Mouse (Mus musculus) G1E (cell line): ENCODE measurements around the gene Cdk6. TPM values are rescaled to one million over a fixed set of nuclear protein-coding genes. Genes with fewer than 3 reads are reported as not detected.

ENCODE experiments used
- ATAC-seq: 2 replicates; pipeline ENCODE4 v1.8.0; 2016; ENCODE audit warnings: mild to moderate bottlenecking; ENCODE audit not compliant: insufficient number of reproducible peaks, poor library complexity, low FRiP score, severe bottlenecking; ENCODE audit errors: extremely low read depth
- DNase-seq: peaks from one replicate; pipeline ENCODE4 v3.0.0; 2012; ENCODE audit warnings: low spot score
- H3K27me3 ChIP-seq: 2 replicates; pipeline ENCODE4 v1.6.1; 2012; ENCODE audit warnings: mild to moderate bottlenecking, low read length, inconsistent platforms; ENCODE audit not compliant: insufficient read depth
- H3K36me3 ChIP-seq: replicated peaks from 2 replicates; pipeline ENCODE3; 2012; ENCODE audit warnings: mild to moderate bottlenecking, inconsistent platforms
- H3K4me1 ChIP-seq: 2 replicates; pipeline ENCODE4 v1.6.1; 2012; ENCODE audit warnings: low read depth, low read length, inconsistent platforms, mixed read lengths; ENCODE audit not compliant: insufficient read depth
- H3K4me3 ChIP-seq: 2 replicates; pipeline ENCODE4 v1.5.1; 2012; ENCODE audit warnings: low read depth, mild to moderate bottlenecking, inconsistent platforms, low read length, moderate library complexity, mixed read lengths
- H3K9me3 ChIP-seq: replicated peaks from 2 replicates; pipeline ENCODE4 v1.6.1; 2012; ENCODE audit warnings: inconsistent platforms
- CTCF ChIP-seq: IDR thresholded peaks from 2 replicates; pipeline ENCODE4 v1.5.1; 2012; ENCODE audit warnings: low read depth, low read length, inconsistent platforms, mixed read lengths
- GATA1 ChIP-seq: IDR thresholded peaks from 2 replicates; pipeline ENCODE4 v1.6.1; 2012; ENCODE audit warnings: borderline replicate concordance, low read length, inconsistent platforms, mixed read lengths
- GATA2 ChIP-seq: IDR thresholded peaks from 2 replicates; pipeline ENCODE4 v1.6.1; 2012; ENCODE audit warnings: low read depth, low read length, inconsistent platforms, borderline replicate concordance
- POLR2AphosphoS5 ChIP-seq: IDR thresholded peaks from 2 replicates; pipeline ENCODE4 v1.6.1; 2012; ENCODE audit warnings: low read depth, low read length, inconsistent platforms; ENCODE audit not compliant: insufficient replicate concordance
- TAL1 ChIP-seq: conservative IDR thresholded peaks from 2 replicates; pipeline ENCODE4 v1.6.1; 2012; ENCODE audit warnings: low read depth, low read length, inconsistent platforms, mixed read lengths
- polyA plus RNA-seq: library from polyadenylated mRNA; stranded (reverse); fragments of >175 nt; gene quantifications from 2 replicates; pipeline ENCODE4 v1.2.3, GENCODE M21; 2012
- total RNA-seq, 2 experiments: library from RNA; stranded (forward) in 1 of 2; stranded (reverse) in 1 of 2; fragments of 200-1000 nt in 1 of 2; fragments of >200 nt in 1 of 2; fragmentation: Nextera tagmentation in 1 of 2; gene quantifications; 2 replicates each; pipeline ENCODE4 v1.2.3; 2014 to 2017

Gene Cdk6
- total and polyA plus RNA-seq, 3 experiments = 75.2 to 142 (median 114) TPM

DNA sequence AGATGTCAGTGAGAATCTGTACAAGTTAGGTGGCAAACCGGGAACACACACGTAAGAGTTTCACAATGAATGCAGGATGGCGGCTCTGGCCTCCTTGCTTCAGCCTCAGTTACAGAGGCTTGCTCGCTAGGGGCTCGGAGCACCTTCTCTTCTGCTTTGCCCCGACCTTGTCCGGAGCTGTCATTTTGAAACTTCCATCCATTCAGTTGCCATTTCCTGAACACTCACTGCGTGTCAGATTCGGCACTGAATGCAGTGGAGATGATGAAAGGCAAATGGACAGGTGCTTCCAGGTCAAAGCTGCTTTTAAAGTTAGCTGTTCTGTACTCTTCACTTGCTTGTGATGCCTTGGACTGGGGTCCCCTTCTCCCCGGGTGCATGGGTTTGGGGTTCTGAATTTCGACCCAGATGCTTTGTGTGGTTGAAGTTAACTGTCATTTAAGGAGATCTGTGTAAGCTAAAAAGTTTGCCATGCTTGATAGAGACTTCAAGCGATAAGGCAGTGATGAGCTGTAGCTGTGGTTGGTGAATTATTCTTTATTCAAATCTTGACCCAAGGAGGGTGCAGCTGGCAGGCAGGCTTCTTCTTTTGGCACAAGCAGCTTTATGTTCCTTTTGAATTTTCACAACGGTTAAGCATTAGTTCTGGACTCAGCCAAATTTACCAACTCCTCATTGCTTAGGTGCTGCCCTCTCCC is 41.2 kb downstream of the Cdk6 start:
- no peaks in the 10 kb centered on the region for H3K27me3 ChIP-seq
- TF ChIP-seq CTCF (no peak), POLR2AphosphoS5 (no peak), GATA1 (no peak), TAL1 (no peak), GATA2 (no peak)
- DNase-seq (no peak), ATAC-seq (no peak)
- H3K36me3 ChIP-seq = peaks cover 73% of the 10 kb centered on the region
- H3K4me3 ChIP-seq = no peak overlapping the region
- peaks cover 68% of the 10 kb centered on the region for H3K4me1 ChIP-seq
- no peaks in the 10 kb centered on the region for H3K9me3 ChIP-seq

DNA sequence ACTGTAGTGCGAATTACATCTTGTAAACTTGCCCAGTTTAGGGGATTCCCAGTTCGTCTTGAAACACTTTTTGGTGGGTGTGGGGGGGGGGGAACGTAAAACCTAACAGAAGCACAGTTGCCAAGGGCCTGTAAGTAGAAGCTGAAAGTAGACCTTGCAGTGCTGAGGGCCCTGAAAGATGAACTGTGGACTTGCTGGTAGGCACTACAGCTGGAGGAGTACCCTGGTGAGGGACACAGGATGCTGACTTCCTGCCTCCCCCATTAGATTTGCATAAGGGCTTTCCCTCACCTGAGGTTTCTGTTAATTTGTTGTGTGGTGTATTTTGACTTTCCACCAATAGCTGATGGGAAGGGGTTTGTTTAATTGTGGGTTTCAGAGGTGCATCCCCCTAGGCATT is 42.3 kb downstream of the Cdk6 start:
- no peaks in the 10 kb centered on the region for H3K9me3 ChIP-seq
- H3K4me3 ChIP-seq = no peak overlapping the region
- H3K36me3 ChIP-seq = peaks cover 75% of the 10 kb centered on the region
- no peaks in the 10 kb centered on the region for H3K27me3 ChIP-seq
- TF ChIP-seq GATA1 = no peak
- H3K4me1 ChIP-seq = peaks cover 60% of the 10 kb centered on the region
- DNase-seq (no peak), ATAC-seq (no peak)

DNA sequence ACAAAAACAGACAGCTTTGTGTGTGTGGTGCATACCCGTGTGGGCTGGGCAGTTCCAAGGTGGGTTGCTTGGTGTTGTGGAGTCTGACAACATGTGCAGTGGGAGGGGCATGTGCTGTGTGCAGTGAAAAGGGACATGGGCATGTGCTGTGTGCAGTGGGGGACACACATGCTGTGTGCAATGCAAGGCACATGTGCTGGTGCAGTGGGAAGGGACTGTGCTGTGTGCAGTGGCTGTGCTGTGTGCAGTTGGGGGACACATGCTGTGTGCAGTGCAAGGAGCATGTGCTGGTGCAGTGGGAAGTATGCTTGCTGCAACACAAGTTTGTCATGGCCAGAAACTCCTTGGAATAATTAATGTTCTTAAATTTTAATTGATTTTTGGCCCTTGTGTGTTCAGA is 43.8 kb downstream of the Cdk6 start:
- Histone ChIP-seq H3K4me1 (peaks cover 55% of the 10 kb centered on the region), H3K4me3 (no peak overlapping the region), H3K27me3 (no peaks in the 10 kb centered on the region), H3K36me3 (peaks cover 84% of the 10 kb centered on the region), H3K9me3 (no peaks in the 10 kb centered on the region)
- DNase-seq (no peak), ATAC-seq (no peak)
- TF ChIP-seq POLR2AphosphoS5 (peak; percentile 84; the same call in 1 of the 2 replicates), CTCF (no peak), GATA2 (no peak)

DNA sequence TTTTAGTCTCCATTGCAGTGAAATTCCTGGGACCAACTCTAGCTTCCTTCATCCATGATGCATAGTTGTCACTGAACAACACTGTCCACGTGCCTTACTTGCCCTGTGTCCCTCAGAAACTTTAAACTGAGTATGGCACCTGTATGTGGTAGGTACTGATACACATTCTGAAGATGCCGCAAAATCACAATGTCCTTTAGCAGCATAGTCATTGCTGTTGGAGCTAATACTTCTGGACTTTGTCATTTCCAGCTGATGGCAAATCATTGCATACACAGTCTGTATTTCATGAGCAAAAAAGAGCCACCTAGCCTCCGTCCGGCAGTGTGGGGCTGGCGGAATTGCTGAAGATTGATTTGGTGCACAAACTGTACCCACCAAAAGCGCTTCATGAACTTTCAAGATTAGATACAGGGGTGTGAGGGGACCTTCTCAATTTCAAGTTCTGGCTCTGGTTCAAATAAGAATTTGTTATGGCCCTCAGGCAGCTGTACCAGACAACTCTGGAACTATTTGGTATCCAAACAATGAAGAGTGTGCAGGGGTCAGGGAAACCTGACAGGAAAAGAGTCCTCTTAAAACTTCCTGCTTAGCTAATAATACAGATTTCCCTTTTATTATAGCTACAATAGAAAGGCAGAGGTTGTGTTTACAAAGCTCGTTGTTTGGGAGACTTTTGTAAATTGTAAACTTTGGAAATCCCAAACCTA is 44.9 kb downstream of the Cdk6 start:
- H3K4me3 ChIP-seq = no peak overlapping the region
- TF ChIP-seq CTCF = no peak
- no peak for TF ChIP-seq TAL1
- TF ChIP-seq POLR2AphosphoS5 = no peak
- no peak for TF ChIP-seq GATA2
- no peak for TF ChIP-seq GATA1
- DNase-seq (no peak), ATAC-seq (no peak)
- H3K27me3 ChIP-seq = no peaks in the 10 kb centered on the region
- H3K4me1 ChIP-seq = peaks cover 50% of the 10 kb centered on the region
- peaks cover 84% of the 10 kb centered on the region for H3K36me3 ChIP-seq
- H3K9me3 ChIP-seq = no peaks in the 10 kb centered on the region

DNA sequence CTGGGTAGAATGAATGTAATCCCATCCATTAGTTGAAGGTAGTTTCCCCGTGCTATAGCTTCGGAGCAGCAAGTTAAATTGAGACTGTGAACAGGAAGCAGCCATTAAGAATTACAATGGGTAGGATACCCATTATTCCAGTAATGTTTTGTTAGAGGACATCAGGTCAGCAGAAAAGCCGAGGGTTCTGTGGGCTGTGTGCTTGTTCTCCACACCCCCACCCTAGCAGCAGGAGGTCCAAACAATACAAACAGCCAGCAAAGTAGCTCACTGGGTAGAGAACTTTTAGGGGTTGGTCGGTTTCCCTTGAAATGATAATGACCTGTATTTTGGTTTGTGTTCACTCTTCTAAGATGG is 45.4 kb downstream of the Cdk6 start:
- Histone ChIP-seq H3K27me3 (no peaks in the 10 kb centered on the region), H3K4me1 (peaks cover 46% of the 10 kb centered on the region), H3K36me3 (peaks cover 84% of the 10 kb centered on the region), H3K4me3 (no peak overlapping the region), H3K9me3 (no peaks in the 10 kb centered on the region)
- ATAC-seq (no peak), DNase-seq (no peak)
- TF ChIP-seq GATA2 (no peak), GATA1 (no peak), CTCF (no peak), TAL1 (no peak), POLR2AphosphoS5 (no peak)

DNA sequence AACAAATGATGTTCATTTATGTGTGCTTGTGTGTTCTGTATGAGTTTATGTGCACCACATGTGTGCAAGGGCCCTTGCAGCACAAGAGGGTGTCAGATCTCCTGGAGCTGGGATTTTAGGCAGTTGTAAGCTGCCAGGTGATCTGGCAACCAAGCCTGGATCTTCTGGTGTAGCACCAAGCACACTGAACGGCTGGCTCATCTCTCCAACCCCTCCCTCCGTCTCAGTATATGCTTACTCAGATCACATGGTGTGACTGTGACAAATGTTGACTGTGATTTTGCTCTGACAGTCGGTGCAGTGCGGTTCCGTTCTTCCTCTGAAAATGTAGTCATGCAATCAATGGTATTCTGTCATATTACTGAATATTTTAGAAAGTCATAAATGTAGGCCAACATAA is 45.9 kb downstream of the Cdk6 start:
- no peak for DNase-seq
- H3K9me3 ChIP-seq = no peaks in the 10 kb centered on the region
- peaks cover 84% of the 10 kb centered on the region for H3K36me3 ChIP-seq
- TF ChIP-seq GATA2 (no peak), GATA1 (no peak), CTCF (no peak), TAL1 (no peak), POLR2AphosphoS5 (no peak)
- H3K4me3 ChIP-seq = no peak overlapping the region
- H3K4me1 ChIP-seq = peaks cover 45% of the 10 kb centered on the region
- ATAC-seq = no peak; the same call in 1 of the 2 replicates
- no peaks in the 10 kb centered on the region for H3K27me3 ChIP-seq

DNA sequence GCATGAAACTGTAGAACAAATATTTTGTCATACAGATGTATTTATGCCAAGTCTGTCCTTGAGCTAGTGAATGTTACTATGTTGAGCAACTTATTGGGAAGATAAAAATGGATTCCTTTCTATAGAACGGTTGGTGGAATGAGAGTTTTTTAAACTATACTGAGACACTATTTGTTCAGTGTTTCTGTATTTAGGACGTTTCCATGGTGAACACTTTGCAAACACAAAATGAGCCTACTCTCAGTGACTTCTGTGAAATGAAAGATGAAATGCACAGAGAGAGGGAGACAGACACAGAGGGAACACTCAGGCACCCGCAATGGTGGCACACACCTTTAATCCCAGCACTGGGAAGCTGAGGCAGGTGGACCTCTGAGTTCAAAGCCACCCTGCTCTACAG is 51.6 kb downstream of the Cdk6 start:
- H3K4me3 ChIP-seq = no peak overlapping the region
- TF ChIP-seq GATA1 = no peak
- no peak for TF ChIP-seq CTCF
- no peak for TF ChIP-seq POLR2AphosphoS5
- TF ChIP-seq TAL1 = no peak
- ATAC-seq (no peak), DNase-seq (no peak)
- no peaks in the 10 kb centered on the region for H3K27me3 ChIP-seq
- H3K9me3 ChIP-seq = no peaks in the 10 kb centered on the region
- H3K4me1 ChIP-seq = peaks cover 31% of the 10 kb centered on the region
- H3K36me3 ChIP-seq = peaks cover 86% of the 10 kb centered on the region
